Mouse (Mus musculus): ENCODE measurements around the gene Gtf2ird2.

GRCm38 (mm10) chr5:134249245-134249649 is 65.4 kb downstream of the Gtf2ird2 start:
- TF ChIP-seq CTCF (IDR thresholded peaks at IDR 0.05; ENCODE audit: control insufficient read depth, insufficient read depth, insufficient replicate concordance, low read depth, low read length) (no peak), POLR2A (IDR thresholded peaks at IDR 0.05; ENCODE audit: control insufficient read depth, low read depth, low read length) (no peak)
